Mouse (Mus musculus) CH12.LX (cell line): ENCODE results near the gene AU022252. TPM values are rescaled to one million over a fixed set of nuclear protein-coding genes. Genes with fewer than 3 reads are reported as not detected.

Experiments
- DNase-seq: peaks from one replicate; pipeline ENCODE4 v3.0.0-alpha.2; 2013; ENCODE audit errors: extremely low read depth
- H3K27ac ChIP-seq: 2 replicates; pipeline ENCODE4 v1.5.1; 2012; ENCODE audit warnings: low read depth, mild to moderate bottlenecking, control low read depth, moderate library complexity; ENCODE audit not compliant: insufficient read depth
- H3K27me3 ChIP-seq: replicated peaks from 2 replicates; pipeline ENCODE3; 2012; ENCODE audit warnings: inconsistent platforms
- H3K36me3 ChIP-seq, 2 experiments: replicated peaks in 1 of 2; 2 replicates each; pipeline versions ENCODE3 to v1.6.1; 2012; ENCODE audit warnings: inconsistent platforms in 1 of 2, low read length in 1 of 2, mild to moderate bottlenecking in 1 of 2, mixed read lengths in 1 of 2, moderate library complexity in 1 of 2; ENCODE audit not compliant: control insufficient read depth in 1 of 2, insufficient read depth in 1 of 2
- H3K4me1 ChIP-seq, 2 experiments: 2 replicates each; pipeline ENCODE4 v1.6.1; 2012; ENCODE audit warnings: inconsistent platforms in 1 of 2, moderate library complexity in 1 of 2; ENCODE audit not compliant: insufficient read depth in 2 of 2, control insufficient read depth in 1 of 2
- H3K4me2 ChIP-seq: 2 replicates; pipeline ENCODE4 v1.6.1; 2012; ENCODE audit warnings: low read depth, mild to moderate bottlenecking, control low read depth; ENCODE audit not compliant: poor library complexity, insufficient read depth, severe bottlenecking
- H3K4me3 ChIP-seq, 3 experiments: fragments of 150-350 bp in 1 of 3; sonication (generic) in 1 of 3; replicated peaks in 1 of 3; 2 replicates each; pipeline versions ENCODE3 to v1.5.1; 2011 to 2012; ENCODE audit warnings: low read depth in 2 of 3, low read length in 2 of 3, mild to moderate bottlenecking in 2 of 3, moderate library complexity in 2 of 3, control low read depth in 1 of 3, improper control_type of control experiment in 1 of 3, inconsistent platforms in 1 of 3, mixed read lengths in 1 of 3; ENCODE audit not compliant: poor library complexity in 1 of 3
- H3K79me2 ChIP-seq: replicated peaks from 2 replicates; pipeline ENCODE4 v1.6.1; 2012; ENCODE audit warnings: mild to moderate bottlenecking, moderate library complexity; ENCODE audit not compliant: control insufficient read depth, poor library complexity, insufficient read depth, severe bottlenecking; ENCODE audit errors: extremely low read depth
- H3K9ac ChIP-seq: 2 replicates; pipeline ENCODE4 v1.6.1; 2012; ENCODE audit warnings: low read depth, mild to moderate bottlenecking, control low read depth, moderate library complexity; ENCODE audit not compliant: insufficient read depth
- H3K9me3 ChIP-seq: replicated peaks from 2 replicates; pipeline ENCODE3; 2012; ENCODE audit warnings: low read length, inconsistent platforms, mixed read lengths
- BHLHE40 ChIP-seq: IDR thresholded peaks from 2 replicates; pipeline ENCODE4 v1.6.1; 2011; ENCODE audit warnings: mild to moderate bottlenecking, low read depth, low read length, improper control_type of control experiment
- CHD1 ChIP-seq: IDR thresholded peaks from 2 replicates; pipeline ENCODE4 v1.6.1; 2012; ENCODE audit warnings: low read depth, low read length, improper control_type of control experiment, inconsistent platforms
- CHD2 ChIP-seq: IDR thresholded peaks from 2 replicates; pipeline ENCODE4 v1.6.1; 2011; ENCODE audit warnings: low read length, improper control_type of control experiment
- CTCF ChIP-seq, 2 experiments: IDR thresholded peaks in 1 of 2; conservative IDR thresholded peaks in 1 of 2; 2 replicates each; pipeline ENCODE4 v1.5.1; 2011 to 2012; ENCODE audit warnings: low read depth in 2 of 2, low read length in 2 of 2, improper control_type of control experiment in 1 of 2, inconsistent platforms in 1 of 2, mild to moderate bottlenecking in 1 of 2, moderate library complexity in 1 of 2
- ELF1 ChIP-seq: IDR thresholded peaks from 2 replicates; pipeline ENCODE4 v1.6.1; 2014; ENCODE audit warnings: low read depth, mild to moderate bottlenecking, inconsistent platforms, low read length, improper control_type of control experiment
- EP300 ChIP-seq: IDR thresholded peaks from 2 replicates; pipeline ENCODE4 v1.6.1; 2011; ENCODE audit warnings: low read length, improper control_type of control experiment
- ETS1 ChIP-seq: conservative IDR thresholded peaks from 2 replicates; pipeline ENCODE4 v1.6.1; 2012; ENCODE audit warnings: low read depth, mild to moderate bottlenecking, inconsistent platforms, low read length, improper control_type of control experiment, moderate library complexity
- GABPA ChIP-seq: IDR thresholded peaks from 2 replicates; pipeline ENCODE4 v1.6.1; 2012; ENCODE audit warnings: low read depth, low read length, improper control_type of control experiment, inconsistent platforms; ENCODE audit not compliant: insufficient replicate concordance
- HCFC1 ChIP-seq: IDR thresholded peaks from 2 replicates; pipeline ENCODE4 v1.6.1; 2012; ENCODE audit warnings: low read depth, mild to moderate bottlenecking, inconsistent platforms, low read length, improper control_type of control experiment
- IRF4 ChIP-seq: IDR thresholded peaks from 2 replicates; pipeline ENCODE4 v1.6.1; 2014; ENCODE audit warnings: low read depth, mild to moderate bottlenecking, inconsistent platforms, low read length, improper control_type of control experiment
- JUN ChIP-seq: IDR thresholded peaks from 2 replicates; pipeline ENCODE4 v1.6.1; 2011; ENCODE audit warnings: low read depth, mild to moderate bottlenecking, low read length, improper control_type of control experiment, moderate library complexity; ENCODE audit not compliant: insufficient read depth
- JUND ChIP-seq: conservative IDR thresholded peaks from 2 replicates; pipeline ENCODE4 v1.6.1; 2011; ENCODE audit warnings: low read depth, low read length, improper control_type of control experiment
- KAT2A ChIP-seq: IDR thresholded peaks from 2 replicates; pipeline ENCODE4 v1.6.1; 2012; ENCODE audit warnings: low read length, improper control_type of control experiment, inconsistent platforms; ENCODE audit not compliant: insufficient replicate concordance
- MAFK ChIP-seq: IDR thresholded peaks from 2 replicates; pipeline ENCODE4 v1.6.1; 2011; ENCODE audit warnings: low read length, improper control_type of control experiment; ENCODE audit not compliant: insufficient replicate concordance
- MAX ChIP-seq: IDR thresholded peaks from 2 replicates; pipeline ENCODE4 v1.6.1; 2011; ENCODE audit warnings: low read length, improper control_type of control experiment
- MAZ ChIP-seq: IDR thresholded peaks from 2 replicates; pipeline ENCODE4 v1.6.1; 2012; ENCODE audit warnings: low read depth, mild to moderate bottlenecking, inconsistent platforms, low read length, improper control_type of control experiment, moderate library complexity
- NELFE ChIP-seq: IDR thresholded peaks from 2 replicates; pipeline ENCODE4 v1.6.1; 2011; ENCODE audit warnings: low read depth, low read length, improper control_type of control experiment
- NRF1 ChIP-seq: IDR thresholded peaks from 2 replicates; pipeline ENCODE4 v1.6.1; 2014; ENCODE audit warnings: low read depth, mild to moderate bottlenecking, inconsistent platforms, low read length, improper control_type of control experiment, moderate library complexity
- POLR2A ChIP-seq: IDR thresholded peaks from 2 replicates; pipeline ENCODE4 v1.6.1; 2011; ENCODE audit warnings: low read depth, mild to moderate bottlenecking, improper control_type of control experiment, low read length
- RCOR1 ChIP-seq: conservative IDR thresholded peaks from 2 replicates; pipeline ENCODE4 v1.6.1; 2012; ENCODE audit warnings: low read depth, mild to moderate bottlenecking, inconsistent platforms, low read length, improper control_type of control experiment
- SMC3 ChIP-seq: IDR thresholded peaks from 2 replicates; pipeline ENCODE4 v1.6.1; 2011; ENCODE audit warnings: low read depth, low read length, improper control_type of control experiment
- TCF12 ChIP-seq: IDR thresholded peaks from 2 replicates; pipeline ENCODE4 v1.6.1; 2014; ENCODE audit warnings: low read depth, mild to moderate bottlenecking, inconsistent platforms, low read length, improper control_type of control experiment
- USF1 ChIP-seq: IDR thresholded peaks from 2 replicates; pipeline ENCODE4 v1.6.1; 2014; ENCODE audit warnings: low read depth, mild to moderate bottlenecking, inconsistent platforms, low read length, improper control_type of control experiment
- ZKSCAN1 ChIP-seq: IDR thresholded peaks from 2 replicates; pipeline ENCODE4 v1.6.1; 2012; ENCODE audit warnings: low read depth, inconsistent platforms, low read length, improper control_type of control experiment, borderline replicate concordance
- ZMIZ1 ChIP-seq: IDR thresholded peaks from 2 replicates; pipeline ENCODE4 v1.6.1; 2012; ENCODE audit warnings: low read depth, mild to moderate bottlenecking, inconsistent platforms, low read length, improper control_type of control experiment
- ZNF384 ChIP-seq: IDR thresholded peaks from 2 replicates; pipeline ENCODE4 v1.6.1; 2012; ENCODE audit warnings: low read depth, low read length, improper control_type of control experiment, inconsistent platforms
- dilution Hi-C: fragments of 300-500 bp; cut with MboI; formaldehyde crosslinking; loops from 2 replicates; pipeline ENCODE4 v1.14.3; 2020; ENCODE audit warnings: low sequenced_read_pairs; ENCODE audit not compliant: extremely low pct_unique_long_range_greater_than_20kb, extremely low pct_ligation_motif_present
- in situ Hi-C: fragments of 300-500 bp; cut with MboI; formaldehyde crosslinking; loops from 3 replicates; pipeline ENCODE4 v1.14.3; 2019; ENCODE audit warnings: low sequenced_read_pairs, low pct_ligation_motif_present, low pct_unique_long_range_greater_than_20kb, mixed read lengths
- polyA plus RNA-seq: library from polyadenylated mRNA; unstranded; fragments of >175 nt; gene quantifications from 2 replicates; pipeline ENCODE4 v1.2.1, GENCODE M21; 2012; ENCODE audit warnings: low read depth; ENCODE audit not compliant: insufficient read length
- total RNA-seq, 2 experiments: library from RNA; depleted of rRNA; stranded (reverse); fragments of 300-350 nt in 1 of 2; fragments of >200 nt in 1 of 2; gene quantifications; 2 replicates each; pipeline ENCODE4 v1.2.3; 2012 to 2014

AU022252 gene
- total and polyA plus RNA-seq, 3 experiments = 8.7 to 18.8 (median 12.7) TPM

- TF ChIP-seq ZKSCAN1 (no peak), GABPA (no peak), BHLHE40 (no peak), MAZ (no peak)
Observed at GRCm38 (mm10) chr4:119223696-119224095, 8.8 kb downstream of the AU022252 start (continued).

- H3K27me3 ChIP-seq = peaks cover 3% of the 10 kb centered on the region
- DNase-seq = no peak
- H3K4me1 ChIP-seq = no peaks in the 10 kb centered on the region
- no peak within 1 kb of the TSS for H3K9ac ChIP-seq
- TF ChIP-seq JUN = no peak
- no peak for TF ChIP-seq MAX
- no peak for TF ChIP-seq ZKSCAN1
- no peak for TF ChIP-seq SMC3
- no peak for TF ChIP-seq JUND
- no peak for TF ChIP-seq ETS1
- no peak for TF ChIP-seq RCOR1
- TF ChIP-seq POLR2A = no peak
- TF ChIP-seq MAZ = no peak
- no peak for TF ChIP-seq MAFK
- TF ChIP-seq IRF4 = no peak
- TF ChIP-seq GABPA = no peak
- no peak for TF ChIP-seq ZMIZ1
- TF ChIP-seq TCF12 = no peak
- no peak for TF ChIP-seq CTCF (conservative IDR thresholded peaks at IDR 0.05 in 1 of 2, IDR thresholded peaks at IDR 0.05 in 1 of 2; ENCODE audit: low read depth in 2 of 2, low read length in 2 of 2)
- TF ChIP-seq CHD2 = no peak
- no peak for TF ChIP-seq KAT2A
- TF ChIP-seq USF1 = no peak
- dilution Hi-C loops = no loop called here
- peaks cover 0 to 8% of the 10 kb centered on the region in 2 experiments for H3K36me3 ChIP-seq
- no peaks in the 10 kb centered on the region for H3K9me3 ChIP-seq
- H3K4me2 ChIP-seq = no peak within 1 kb of the TSS
- no peak within 1 kb of the TSS for H3K27ac ChIP-seq
- in situ Hi-C loops = no loop called here
- no peak within 1 kb of the TSS for H3K4me3 ChIP-seq
- no peaks in the 10 kb centered on the region for H3K79me2 ChIP-seq
Observed at GRCm38 (mm10) chr4:119218169-119218568, 14.3 kb downstream of the AU022252 start, which contains the start of gene Tmem269. Gene Tmem269 (minus strand): TSS chr4:119218217.

- no peak overlapping the region for H3K27ac ChIP-seq
- H3K27me3 ChIP-seq = peaks cover 5% of the 10 kb centered on the region
- H3K9me3 ChIP-seq = no peaks in the 10 kb centered on the region
- H3K4me3 ChIP-seq = no peak overlapping the region
- H3K36me3 ChIP-seq = peaks cover 0 to 2% of the 10 kb centered on the region in 2 experiments
- no peak overlapping the region for H3K4me2 ChIP-seq
- no peak for DNase-seq
- in situ Hi-C loops = no loop called here
- TF ChIP-seq ELF1 (no peak), EP300 (no peak), NELFE (no peak), RCOR1 (no peak), BHLHE40 (no peak), ZNF384 (no peak), ZKSCAN1 (no peak), JUND (no peak), HCFC1 (no peak), NRF1 (no peak), MAZ (no peak), JUN (no peak), CHD1 (no peak), IRF4 (no peak), ETS1 (no peak)
- TF ChIP-seq, all 38 proteins: peak for 0
- no peaks in the 10 kb centered on the region for H3K79me2 ChIP-seq
- no peak overlapping the region for H3K9ac ChIP-seq
- dilution Hi-C loops = no loop called here
- no peaks in the 10 kb centered on the region for H3K4me1 ChIP-seq
Observed at GRCm38 (mm10) chr4:119216667-119217066, 15.8 kb downstream of the AU022252 start.
